Mouse (Mus musculus): ENCODE results near the gene Plau.
A peak's percentile ranks its signal among the peaks of the same experiment; 100 is the strongest.

Gene Plau

DNA sequence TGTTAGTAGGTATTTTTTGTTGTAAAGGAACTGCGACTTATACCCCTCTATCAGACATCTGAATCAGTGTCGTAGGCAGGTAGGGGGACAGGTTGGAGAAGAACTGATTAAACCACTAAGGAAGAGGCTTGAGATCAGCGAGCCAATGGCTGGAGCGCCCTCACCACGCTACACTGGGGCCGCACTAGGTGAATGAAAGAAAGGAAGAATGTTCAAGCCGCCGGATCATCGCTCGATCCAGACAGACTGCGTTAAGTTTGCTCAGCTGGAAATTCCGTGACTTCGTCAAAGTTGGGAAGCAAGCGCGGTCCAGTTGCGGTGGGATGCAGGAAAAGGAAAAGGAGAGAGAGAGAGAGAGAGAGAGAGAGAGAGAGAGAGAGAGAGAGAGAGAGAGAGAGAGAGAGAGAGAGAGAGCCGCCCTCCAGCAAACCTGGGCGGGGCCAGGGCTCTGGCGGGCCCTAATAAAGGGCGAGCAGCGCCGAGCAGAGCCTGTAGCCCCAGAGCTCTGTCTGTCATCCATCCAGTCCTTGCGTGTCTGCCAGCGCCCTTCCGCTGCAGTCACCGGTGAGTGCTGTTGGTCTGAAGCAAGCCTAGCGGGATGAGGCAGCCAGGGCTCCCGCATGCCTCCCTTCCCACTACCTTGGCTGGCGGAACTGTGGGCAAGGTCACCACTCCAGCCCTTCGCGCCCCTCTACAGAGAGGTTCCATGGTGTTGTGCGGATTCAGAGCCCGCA is at the start of gene Plau:
Gene Plau (plus strand): TSS at position 490 of the 734 bp plus-strand sequence.
- DNase-seq: peak; percentile 31

DNA sequence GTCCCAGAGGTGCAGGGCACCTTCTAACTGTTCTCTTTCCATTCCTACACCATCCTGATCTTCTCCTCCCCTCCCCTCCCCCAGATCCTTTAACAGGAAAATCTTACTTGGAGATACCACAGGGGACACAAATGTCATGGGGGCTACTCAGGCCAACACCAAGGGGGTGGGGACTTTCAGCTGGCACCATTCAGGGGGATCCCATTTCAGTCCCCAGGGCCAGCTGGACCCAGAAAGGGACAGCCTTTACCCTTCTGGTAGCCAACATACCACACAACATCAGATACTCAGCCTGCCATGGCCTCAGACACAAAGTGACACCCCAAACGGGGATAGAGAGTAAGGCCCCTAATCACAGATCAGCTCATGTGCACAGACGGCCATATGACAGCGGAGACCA is 48.3 kb upstream of the Plau start:
- DNase-seq: no peak

DNA sequence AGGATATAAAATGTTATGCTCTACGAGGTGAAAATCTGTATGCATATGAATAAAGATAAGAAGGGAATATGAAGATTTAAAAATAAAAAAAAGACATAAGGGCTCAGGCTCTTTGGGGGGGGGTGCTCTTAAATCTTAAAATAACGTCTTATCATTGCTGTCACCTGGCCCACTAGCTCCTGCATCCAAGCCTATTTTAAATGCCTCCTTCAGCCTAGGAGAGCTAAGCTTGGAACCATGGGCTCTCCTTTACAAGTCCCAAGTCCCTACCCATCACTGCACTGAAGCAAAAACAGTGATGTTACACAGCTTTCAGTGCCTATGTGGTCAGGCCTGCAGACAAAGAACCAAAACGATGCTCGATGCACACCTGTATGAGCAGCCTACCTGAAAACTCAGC is 46.9 kb upstream of the Plau start:
- DNase-seq: no peak

DNA sequence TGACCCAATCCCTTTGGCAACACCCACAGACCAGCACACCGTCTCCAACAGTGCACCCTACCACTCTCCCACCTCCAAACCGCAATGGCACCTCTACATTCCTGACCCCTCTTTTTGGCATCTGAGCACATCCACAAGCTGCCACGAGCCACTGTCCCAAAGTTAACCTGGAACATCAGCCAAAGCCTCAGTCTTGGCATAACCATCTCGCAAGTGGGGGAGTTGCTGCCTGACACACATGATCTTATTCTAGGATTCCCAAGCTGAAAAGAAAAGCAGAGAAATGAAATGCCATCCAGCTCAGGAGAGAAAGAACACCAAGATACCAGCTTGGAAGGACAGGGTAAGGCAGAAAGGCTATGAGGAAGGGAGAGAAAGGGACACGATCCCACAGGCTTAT is 46.0 kb upstream of the Plau start:
- no peak for DNase-seq

DNA sequence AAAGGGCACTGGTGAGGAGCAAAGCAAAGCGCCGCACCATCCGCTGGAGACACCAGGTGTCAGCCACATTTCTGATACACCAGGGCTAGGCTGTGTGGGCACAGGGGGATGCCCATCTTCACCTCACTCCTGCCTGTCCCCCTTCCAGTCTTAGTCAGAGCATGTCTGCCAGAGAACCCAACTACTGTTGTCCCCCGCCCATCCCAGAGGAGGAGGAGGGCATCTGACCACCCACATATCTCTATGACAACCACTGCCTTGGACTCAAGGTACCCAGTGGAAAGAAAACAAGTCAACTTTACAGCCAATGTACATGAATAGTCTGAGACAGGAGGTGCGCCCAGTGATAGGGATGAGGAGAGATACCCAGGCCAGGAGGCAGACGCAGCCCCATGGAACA is 45.5 kb upstream of the Plau start:
- no peak for DNase-seq

DNA sequence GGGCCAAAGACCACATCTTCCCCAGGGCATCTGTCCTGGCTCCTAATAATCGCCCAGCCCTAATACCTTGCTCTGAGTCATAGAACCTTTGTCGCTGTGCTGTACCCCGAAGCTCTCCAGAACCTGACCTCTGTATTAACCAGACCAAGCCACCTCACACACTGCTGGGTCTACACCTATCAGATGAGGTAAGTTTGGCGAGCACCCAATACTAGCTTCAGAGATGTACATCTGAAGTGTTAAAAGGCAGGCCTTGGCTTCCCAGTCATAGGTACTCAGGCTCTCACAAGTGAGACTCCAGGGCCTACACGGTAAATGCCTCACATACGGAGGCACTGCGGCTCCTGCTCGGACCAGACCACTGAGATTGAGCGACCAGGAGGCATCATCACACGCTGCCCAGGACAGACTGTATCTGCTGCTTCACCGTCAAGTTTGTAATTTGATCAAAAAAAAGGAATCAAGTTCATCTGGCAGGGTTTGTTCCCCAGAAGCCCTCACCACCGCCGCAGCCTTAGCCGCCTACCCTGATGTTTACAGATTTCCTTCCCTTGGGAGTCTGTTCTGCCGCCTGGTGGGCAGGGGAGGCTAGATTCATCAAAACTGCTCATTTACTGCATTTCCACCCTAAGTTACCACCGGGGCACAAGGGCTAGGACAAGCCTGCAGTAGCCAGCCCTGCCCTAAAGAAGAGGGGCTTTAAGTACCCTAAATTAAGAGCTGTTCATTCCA is 44.8 kb upstream of the Plau start:
- no peak for DNase-seq

DNA sequence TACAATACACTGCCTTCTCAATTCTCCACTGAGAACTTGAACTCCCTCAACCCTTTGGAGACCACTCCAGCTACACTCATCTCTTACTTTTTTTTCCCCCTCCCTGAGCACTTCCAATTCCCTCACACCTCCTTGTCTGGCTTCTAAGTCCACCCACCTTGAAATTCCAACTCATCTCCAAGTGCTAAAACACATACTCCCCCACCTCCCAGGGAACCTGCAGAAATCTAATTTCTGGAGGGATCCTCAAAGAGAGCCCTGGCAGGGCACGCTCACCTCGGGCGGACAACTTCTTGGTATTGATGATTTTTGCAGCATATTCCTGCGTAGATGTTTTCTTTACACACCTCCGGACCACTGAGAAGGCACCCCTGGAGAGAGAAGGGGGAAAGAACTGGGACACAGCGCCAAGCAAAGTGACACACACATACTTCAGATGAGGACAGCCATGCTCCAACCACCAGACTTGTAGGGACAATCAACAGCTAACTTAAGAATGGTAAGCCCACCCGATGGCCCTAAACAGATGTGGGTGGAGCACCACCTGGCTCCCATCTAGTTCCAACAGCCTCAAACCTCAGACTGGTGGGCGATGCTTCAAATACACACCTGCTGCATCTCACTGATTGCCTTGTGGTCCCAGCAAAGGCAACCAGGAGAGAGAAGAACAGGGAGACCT is 44.1 kb upstream of the Plau start:
- DNase-seq: no peak

DNA sequence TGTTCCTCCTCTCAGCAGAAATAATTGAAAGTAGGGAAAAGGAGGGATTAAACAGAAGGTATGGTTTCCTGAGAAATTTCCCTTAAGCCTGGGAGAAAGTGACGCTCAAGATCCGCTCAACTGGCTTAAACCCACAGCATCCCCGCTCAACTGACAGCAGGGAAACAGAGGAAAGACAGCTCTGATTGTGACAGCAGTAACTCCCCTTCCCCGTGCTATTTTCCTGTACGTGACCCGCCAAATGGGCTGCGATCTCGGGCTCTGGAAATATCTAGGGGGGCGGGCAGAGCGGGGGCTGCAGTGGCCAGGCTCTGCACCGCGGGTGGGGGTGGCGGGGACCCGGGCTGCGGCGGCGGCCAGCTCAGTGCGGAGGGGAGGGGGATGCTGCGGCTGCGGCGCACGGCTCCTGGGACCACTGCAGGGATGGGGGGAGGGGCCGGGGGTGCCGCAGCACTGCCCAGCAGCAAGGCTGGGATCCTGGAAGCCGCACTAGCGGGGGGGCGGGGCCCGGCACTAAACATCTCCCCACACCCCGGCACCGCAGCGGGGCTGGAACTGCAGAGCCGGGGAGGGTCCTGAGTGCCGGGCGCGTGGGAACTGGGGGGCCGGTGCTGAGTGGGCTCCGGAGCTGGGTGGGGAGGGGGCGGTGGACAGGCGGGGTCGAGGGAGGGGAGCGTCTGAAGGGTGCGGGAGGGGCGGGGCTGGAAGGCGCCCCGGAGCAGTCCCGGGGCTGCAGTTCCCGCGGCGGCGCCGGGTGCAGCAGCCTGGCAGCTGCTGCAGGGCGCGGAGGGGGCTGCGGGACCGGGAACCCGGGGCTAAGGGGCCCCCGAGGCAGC is 43.3 kb upstream of the Plau start:
- peak; percentile 52 for DNase-seq

DNA sequence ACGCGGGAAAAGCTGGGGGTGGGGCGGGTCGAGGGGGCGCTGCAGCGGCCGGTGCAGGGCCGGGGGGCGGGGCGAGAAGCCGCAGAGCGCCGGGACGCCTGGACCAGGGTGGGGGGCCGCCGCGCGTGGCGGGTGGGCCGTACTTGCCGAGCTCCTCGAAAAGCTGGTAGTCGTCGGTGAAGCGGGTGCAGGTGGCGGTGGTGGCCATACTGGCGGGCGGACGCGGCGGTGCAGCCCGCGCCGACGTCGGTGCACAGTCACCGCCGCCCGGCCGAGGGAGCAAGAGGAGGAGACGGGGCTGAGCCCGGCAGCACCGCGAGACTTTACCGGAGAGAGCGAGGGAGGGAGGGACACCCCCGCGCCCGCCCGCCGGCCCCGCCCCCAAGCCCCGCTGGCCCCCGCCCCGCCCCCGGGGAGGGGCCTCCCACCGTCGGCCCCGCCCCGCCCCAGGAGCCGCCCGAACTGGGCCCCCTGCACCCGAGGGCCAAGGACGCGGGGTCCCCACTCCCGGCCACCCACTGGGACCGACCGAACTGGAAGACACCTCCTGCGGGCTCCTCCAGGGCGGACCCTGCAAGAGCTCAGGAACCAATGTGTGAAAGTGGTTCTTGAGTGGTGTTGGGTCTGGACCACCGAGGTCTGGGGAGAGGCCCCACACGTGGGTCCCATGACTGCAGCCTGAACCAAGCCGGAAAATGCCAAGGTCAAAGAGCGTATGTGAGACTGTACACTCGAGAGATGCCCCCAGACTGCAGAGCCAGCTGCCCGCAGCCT is 42.5 kb upstream of the Plau start, which contains the start of gene Camk2g:
Gene Camk2g (minus strand): TSS at position 331 of the 774 bp plus-strand sequence.
- peak; percentile 79 for DNase-seq

DNA sequence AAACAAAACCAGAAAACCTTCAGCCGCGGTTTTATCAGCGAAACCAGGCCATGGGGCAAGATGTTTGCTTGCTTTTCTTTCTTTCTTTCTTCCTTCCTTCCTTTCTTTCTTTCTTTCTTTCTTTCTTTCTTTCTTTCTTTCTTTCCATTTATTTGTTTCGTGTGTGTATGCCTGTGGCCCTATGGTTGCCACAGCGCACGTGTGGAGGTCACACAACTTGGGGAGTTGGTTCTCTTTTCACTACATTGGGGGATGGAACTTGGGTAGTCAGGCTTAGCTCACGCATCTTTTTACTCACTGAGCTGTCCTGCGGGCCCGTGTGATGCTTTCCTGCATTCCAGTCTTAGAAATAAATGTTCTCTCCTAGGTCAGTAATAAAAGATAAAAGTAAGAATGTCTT is 41.9 kb upstream of the Plau start:
- DNase-seq: no peak

DNA sequence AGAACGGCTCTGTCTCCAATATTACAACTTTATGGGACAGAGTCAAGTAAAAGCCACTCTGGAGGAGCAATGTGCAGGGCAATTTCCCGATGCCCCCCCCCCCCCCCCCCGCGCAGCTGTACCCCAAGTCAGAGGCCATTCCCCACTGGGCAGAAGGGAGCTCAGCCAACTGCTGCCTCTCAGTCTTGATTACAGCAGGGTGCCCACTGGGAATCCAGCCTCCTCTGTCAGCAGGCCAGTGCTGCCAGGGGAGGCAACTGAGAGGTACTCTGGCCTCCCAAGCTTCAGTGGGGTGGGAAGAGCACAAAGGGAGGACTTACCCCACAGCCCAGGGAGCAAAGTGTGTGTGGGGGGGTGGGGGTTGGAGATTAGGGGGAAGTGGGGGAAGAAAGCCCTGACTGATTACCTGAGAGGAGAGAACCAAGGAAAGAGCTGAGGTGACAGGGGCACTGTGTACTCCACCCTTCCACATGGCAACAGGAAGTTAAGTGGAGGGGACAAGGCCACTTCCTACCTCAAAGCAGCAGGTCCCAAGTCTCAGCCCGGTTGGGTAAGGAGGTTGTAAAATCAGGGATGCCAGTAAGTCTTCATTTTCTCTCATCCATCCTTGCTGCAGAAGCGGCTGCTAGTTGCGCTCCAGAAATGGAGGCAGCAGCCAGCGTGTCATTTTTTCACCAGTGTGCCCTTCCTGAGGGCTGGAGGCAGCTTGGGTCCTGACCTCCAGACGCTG is 40.9 kb upstream of the Plau start:
- no peak for DNase-seq

DNA sequence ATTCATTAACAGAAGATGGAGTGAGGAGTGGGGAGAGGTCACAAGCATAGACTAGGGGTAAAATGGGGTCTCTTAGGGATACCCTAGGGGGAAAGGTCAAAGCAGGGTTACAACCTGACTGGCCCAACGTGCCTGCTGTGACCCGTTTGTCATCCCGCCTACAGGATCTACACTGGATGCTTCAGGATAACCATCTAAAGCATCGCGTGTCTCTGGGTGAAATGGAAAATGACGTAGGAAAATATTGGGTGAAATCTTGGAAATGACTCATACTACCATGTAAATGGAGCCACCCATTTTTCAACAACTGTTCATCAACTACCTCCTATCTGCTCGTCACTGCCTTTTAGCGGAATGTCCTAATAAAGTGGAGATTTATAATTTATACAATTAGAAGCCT is 40.3 kb upstream of the Plau start:
- no peak for DNase-seq

DNA sequence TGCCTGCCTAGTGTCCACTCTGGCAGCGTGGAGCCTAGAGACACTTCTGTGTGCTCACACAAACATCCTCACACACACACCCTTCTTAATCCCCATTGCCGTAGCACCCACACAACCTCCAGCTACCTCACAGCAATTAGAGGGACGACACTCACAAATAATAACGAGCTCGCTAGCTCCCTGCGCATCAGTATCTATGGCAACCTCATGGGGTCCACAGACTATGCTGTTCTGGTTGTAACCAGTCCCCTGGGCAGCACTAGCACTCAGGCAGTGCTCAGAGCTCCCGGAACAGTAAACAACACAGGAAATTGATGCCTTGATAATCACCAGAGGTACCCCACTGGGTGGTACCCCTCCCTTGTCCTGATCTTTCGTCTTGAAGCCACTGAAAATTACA is 39.8 kb upstream of the Plau start:
- no peak for DNase-seq

DNA sequence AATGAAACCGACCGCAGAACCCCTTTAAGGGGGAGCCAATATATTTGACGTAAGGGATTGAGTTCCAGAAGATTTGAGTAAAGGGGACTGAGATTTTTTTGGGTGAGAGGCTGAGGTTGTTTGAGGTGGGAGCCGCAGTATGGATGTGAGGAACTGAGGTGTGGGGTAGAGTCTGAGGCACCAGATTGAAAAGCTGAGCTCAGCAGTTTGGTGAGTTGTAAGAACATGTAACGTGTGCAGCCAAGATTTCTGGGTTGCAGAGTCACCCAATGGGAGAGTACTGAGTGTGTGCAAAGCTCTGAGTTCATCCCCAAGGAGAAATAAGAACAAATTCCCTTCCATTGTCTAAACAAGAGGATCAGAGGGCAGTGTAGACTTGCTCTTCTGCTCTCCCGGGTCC is 38.2 kb upstream of the Plau start:
- no peak for DNase-seq

DNA sequence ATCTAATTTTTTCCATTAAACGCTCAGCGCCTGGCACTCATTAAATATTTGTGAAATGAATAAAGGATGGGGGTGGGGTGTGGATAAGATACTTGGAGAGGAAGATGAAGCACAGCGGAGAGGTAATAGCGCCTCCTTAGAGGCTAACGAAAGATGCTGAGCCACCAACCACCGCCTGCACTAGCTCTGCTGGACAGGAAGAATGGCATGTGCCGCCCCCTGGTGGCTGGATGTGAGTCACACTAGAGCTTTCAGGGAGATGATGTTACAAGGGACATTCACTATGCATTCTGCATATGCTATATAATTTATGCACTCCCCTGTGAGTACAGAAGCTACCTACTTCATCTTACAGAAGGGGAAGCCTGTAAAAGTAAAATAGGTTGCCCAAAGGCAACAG is 37.7 kb upstream of the Plau start:
- DNase-seq: peak; percentile 92

DNA sequence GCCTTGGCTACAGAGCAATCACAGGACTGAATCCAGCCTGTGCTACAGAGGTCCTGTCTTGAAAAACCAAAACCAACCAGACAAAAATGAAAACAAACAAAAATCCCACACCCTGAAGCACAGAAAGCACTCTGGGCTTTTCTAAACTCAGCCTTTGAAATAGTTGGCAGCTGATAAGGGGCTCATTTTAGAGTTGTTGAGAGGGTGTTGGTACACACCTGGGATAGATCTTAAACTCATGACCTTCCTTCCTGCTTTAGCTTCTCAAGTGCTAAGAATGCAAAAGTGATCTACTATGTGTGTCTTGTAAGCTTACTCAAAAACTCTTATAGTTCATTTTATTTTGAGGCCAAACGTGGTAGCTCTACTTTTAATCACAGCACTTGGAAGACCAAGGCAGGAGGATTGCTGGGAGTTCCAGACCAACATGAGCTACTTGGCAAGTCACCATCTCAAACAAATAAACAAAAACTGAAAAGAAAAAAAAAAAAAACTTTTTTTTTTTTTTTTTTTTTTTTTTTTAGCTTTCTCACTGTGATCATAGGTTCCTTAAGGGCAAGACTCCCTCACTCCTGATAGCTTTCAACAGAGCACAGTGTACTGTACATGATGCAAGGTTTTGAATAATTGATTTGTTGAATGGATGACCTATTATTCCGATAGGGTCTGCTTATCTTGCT is 33.4 kb upstream of the Plau start:
- no peak for DNase-seq

DNA sequence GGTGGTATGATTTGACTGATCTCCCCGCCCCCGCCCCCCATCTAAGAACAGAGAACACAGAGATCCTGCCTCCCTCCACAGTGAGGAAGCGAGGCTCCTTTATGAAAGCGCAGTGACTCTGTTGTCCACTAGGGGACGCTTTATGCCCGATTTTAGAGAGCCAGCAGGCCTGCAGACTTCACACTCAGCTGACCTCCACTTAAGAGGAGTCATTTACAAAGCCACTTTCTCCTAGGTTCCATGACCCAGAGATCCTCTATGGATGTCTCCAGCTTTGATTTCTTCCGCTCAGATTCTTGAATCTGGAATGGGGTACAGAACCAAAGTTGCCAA is 32.9 kb upstream of the Plau start:
- peak; percentile 69 for DNase-seq

DNA sequence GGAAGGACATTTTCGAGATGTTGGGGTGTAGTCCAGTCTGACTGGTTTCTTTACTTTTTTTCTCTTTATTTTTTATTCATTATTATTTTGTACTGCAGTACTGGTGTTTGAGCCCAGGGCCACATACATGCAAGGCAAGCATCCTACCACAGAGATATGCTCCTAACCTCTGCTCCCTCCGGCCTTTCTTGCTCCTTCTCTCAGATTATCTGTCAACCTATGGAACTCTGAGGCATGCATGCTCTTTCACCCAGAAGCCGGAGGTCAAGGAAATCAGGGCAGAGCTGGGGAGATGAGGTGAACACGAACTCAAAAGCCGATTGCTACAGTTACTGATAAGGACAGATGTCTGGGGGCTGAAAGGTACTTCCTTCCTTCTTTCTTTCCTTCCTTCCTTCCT is 32.0 kb upstream of the Plau start:
- no peak for DNase-seq

DNA sequence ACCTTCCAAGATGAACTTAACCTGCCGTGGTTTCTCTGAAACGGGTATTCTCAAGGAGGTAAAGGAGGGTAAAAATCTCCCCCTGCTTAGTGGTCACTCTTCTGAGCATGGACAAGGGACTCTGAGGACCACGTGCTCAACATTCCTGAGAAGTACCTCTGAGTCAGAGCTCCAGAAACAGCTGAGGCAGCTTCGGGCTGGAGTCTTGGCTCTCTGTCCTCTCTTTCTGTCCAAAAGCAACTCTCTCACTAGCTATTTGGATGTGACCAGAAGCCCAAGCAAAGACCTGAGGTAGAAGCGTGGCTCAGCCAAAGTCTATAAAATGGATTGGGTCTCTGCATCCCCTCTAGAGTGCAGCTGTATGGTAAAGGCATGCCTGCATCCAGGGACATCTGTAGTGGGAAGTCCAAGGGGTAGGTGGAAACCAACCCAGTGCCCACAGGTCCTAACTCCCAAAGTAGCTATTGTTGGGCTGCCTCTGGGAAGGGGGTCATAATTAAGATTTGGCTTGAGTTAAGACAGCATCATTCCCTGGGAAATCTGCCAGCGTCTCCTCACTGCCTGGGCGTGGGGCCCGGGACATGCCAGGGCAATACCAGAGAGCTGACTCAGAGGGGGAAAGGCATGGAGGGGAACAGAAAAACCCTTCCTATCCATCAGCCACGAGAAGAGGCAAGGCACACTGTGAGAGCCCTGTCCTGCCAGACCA is 31.3 kb upstream of the Plau start:
- no peak for DNase-seq

DNA sequence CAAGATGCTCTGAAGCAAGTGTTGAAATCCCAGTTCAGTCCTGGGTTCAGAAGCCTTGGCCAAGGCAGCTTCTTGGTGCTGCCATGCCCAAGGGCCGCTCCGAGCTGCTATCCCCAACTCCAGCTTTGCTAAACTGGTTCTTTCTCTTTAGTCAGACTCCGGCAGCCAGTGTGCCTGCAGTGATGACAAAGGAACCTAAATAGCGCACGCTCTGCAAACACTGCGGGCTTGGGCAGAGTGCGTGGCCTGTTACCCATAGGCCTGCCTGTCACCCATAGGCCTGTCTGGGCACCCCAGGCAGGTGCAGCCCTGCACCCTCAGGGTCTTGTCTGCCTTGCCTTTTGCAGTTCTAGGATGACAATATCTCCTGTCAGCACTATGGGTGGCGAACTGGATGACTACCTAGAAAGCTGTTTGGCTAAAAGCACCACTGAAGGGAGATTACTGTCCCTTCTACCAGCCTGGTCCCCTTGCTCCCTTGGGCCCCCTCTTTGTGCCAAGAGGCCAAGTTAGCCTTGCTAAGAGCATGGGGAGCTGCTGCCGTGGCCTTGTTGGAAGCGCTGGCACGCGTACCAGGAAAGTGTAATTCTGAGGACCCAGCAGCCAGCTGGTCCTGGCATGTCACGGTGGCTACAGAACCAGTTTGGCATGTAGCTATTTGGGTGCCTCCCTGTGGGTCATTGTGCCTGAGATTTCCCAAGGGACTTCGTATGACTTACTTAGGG is 30.2 kb upstream of the Plau start:
- DNase-seq: no peak
